Mouse (Mus musculus) embryonic facial prominence, embryonic 12.5 days (tissue): ENCODE measurements around the gene Stra6. TPM values are rescaled to one million over a fixed set of nuclear protein-coding genes. Genes with fewer than 3 reads are reported as not detected.

Source experiments
- ATAC-seq: fragments of 200-750 bp; cut with Nextera tagmentation; 2 replicates; pipeline ENCODE4 v1.8.0; 2017; ENCODE audit not compliant: insufficient number of reproducible peaks, insufficient read depth, low FRiP score, low TSS enrichment
- H3K27ac ChIP-seq: fragments of 300-500 bp; sonication (generic); 2 replicates; pipeline ENCODE4 v1.5.1; 2016; ENCODE audit warnings: mild to moderate bottlenecking
- H3K27me3 ChIP-seq: fragments of 300-500 bp; sonication (generic); 2 replicates; pipeline ENCODE4 v1.6.1; 2016; ENCODE audit warnings: mild to moderate bottlenecking, moderate library complexity
- H3K36me3 ChIP-seq: fragments of 300-500 bp; sonication (generic); 2 replicates; pipeline ENCODE4 v1.6.1; 2016; ENCODE audit warnings: mild to moderate bottlenecking
- H3K4me1 ChIP-seq: fragments of 300-500 bp; sonication (generic); 2 replicates; pipeline ENCODE4 v1.6.1; 2016
- H3K4me2 ChIP-seq: fragments of 300-500 bp; sonication (generic); replicated peaks from 2 replicates; pipeline ENCODE4 v1.6.1; 2016; ENCODE audit warnings: mild to moderate bottlenecking, moderate library complexity
- H3K4me3 ChIP-seq: fragments of 300-500 bp; sonication (generic); 2 replicates; pipeline ENCODE4 v1.5.1; 2016; ENCODE audit warnings: mild to moderate bottlenecking
- H3K9ac ChIP-seq: fragments of 300-500 bp; sonication (generic); 2 replicates; pipeline ENCODE4 v1.6.1; 2016; ENCODE audit warnings: mild to moderate bottlenecking, moderate library complexity
- H3K9me3 ChIP-seq: fragments of 300-500 bp; sonication (generic); 2 replicates; pipeline ENCODE4 v1.6.1; 2016; ENCODE audit warnings: mild to moderate bottlenecking, moderate library complexity
- WGBS: fragments of 180-500 bp; shearing (Covaris S2); methylation state at CpG from one replicate; pipeline ENCODE4 v1.1.7; 2016; 5-methylcytosine and 5-hydroxymethylcytosine counted together
- polyA plus RNA-seq: library from polyadenylated mRNA; unstranded; fragments of >200 nt; fragmentation: Nextera tagmentation; extraction: Ambion mirVana; gene quantifications from 2 replicates; pipeline ENCODE4 v1.2.1, GENCODE M21; 2016

Stra6 gene
- polyA plus RNA-seq, 1 experiment from 2014 or later = 38.1 TPM

- H3K36me3 ChIP-seq = no peaks in the 10 kb centered on the region
- no peaks in the 10 kb centered on the region for H3K9me3 ChIP-seq
- H3K4me1 ChIP-seq = peaks cover 87% of the 10 kb centered on the region
- ATAC-seq = no peak
- no peak overlapping the region for H3K9ac ChIP-seq
- H3K4me3 ChIP-seq = no peak overlapping the region
- peak overlapping the region; percentile 92 for H3K27ac ChIP-seq
- H3K27me3 ChIP-seq = no peaks in the 10 kb centered on the region
- H3K4me2 ChIP-seq = peak overlapping the region; percentile 33
- WGBS = 31% methylated on average over 7 of the region's 7 CpGs
These were observed 71.3 kb downstream of the Stra6 start for GRCm38 (mm10) chr9:58134906-58135305.

GRCm38 (mm10) chr9:58135921-58136321 is 72.3 kb downstream of the Stra6 start:
- Histone ChIP-seq H3K27ac (peak overlapping the region; percentile 92), H3K4me3 (no peak overlapping the region), H3K27me3 (no peaks in the 10 kb centered on the region), H3K9ac (no peak overlapping the region), H3K4me2 (peak overlapping the region; percentile 33), H3K9me3 (no peaks in the 10 kb centered on the region), H3K4me1 (peaks cover 82% of the 10 kb centered on the region), H3K36me3 (no peaks in the 10 kb centered on the region)
- ATAC-seq = peak; percentile 43; the same call in 1 of the 2 replicates
- WGBS = 7% methylated on average over 2 of the region's 2 CpGs

- WGBS = 43% methylated on average over 6 of the region's 6 CpGs
- H3K4me2 ChIP-seq = no peak overlapping the region
- peaks cover 5% of the 10 kb centered on the region; the same call in 1 of the 2 replicates for H3K36me3 ChIP-seq
- no peak overlapping the region for H3K4me3 ChIP-seq
- peaks cover 65% of the 10 kb centered on the region for H3K4me1 ChIP-seq
- no peak overlapping the region for H3K27ac ChIP-seq
- H3K9me3 ChIP-seq = no peaks in the 10 kb centered on the region
- no peaks in the 10 kb centered on the region for H3K27me3 ChIP-seq
- H3K9ac ChIP-seq = no peak overlapping the region
- no peak for ATAC-seq
These were observed 76.4 kb downstream of the Stra6 start for GRCm38 (mm10) chr9:58139947-58140346.

GRCm38 (mm10) chr9:58143419-58143818 is 79.8 kb downstream of the Stra6 start:
- 27% methylated on average over 7 of the region's 7 CpGs for WGBS
- Histone ChIP-seq H3K9ac (no peak overlapping the region), H3K27ac (0 out of 2 replicates have a peak overlapping the region, but pooled peaks have one; percentile 26), H3K4me1 (peaks cover 38% of the 10 kb centered on the region), H3K27me3 (no peaks in the 10 kb centered on the region), H3K4me2 (no peak overlapping the region), H3K4me3 (no peak overlapping the region), H3K36me3 (peaks cover 5% of the 10 kb centered on the region; the same call in 1 of the 2 replicates), H3K9me3 (no peaks in the 10 kb centered on the region)
- no peak; the same call in 1 of the 2 replicates for ATAC-seq

- WGBS = 54% methylated on average over 1 of the region's 1 CpGs
- Histone ChIP-seq H3K27me3 (no peaks in the 10 kb centered on the region), H3K4me2 (no peak overlapping the region), H3K36me3 (peaks cover 12% of the 10 kb centered on the region), H3K4me3 (no peak overlapping the region), H3K9me3 (no peaks in the 10 kb centered on the region), H3K27ac (no peak overlapping the region), H3K4me1 (peaks cover 34% of the 10 kb centered on the region), H3K9ac (no peak overlapping the region)
- ATAC-seq = no peak
These were observed 81.1 kb downstream of the Stra6 start for GRCm38 (mm10) chr9:58144664-58145063.

- no peak for ATAC-seq
- Histone ChIP-seq H3K27me3 (no peaks in the 10 kb centered on the region), H3K9me3 (no peaks in the 10 kb centered on the region), H3K36me3 (peaks cover 18% of the 10 kb centered on the region), H3K4me3 (no peak overlapping the region), H3K9ac (no peak overlapping the region), H3K4me2 (no peak overlapping the region), H3K4me1 (peaks cover 27% of the 10 kb centered on the region), H3K27ac (no peak overlapping the region)
- whole genome bisulfite sequencing = 74% methylated on average over 5 of the region's 5 CpGs
These were observed 81.8 kb downstream of the Stra6 start for GRCm38 (mm10) chr9:58145417-58145816.

GRCm38 (mm10) chr9:58148806-58149205 is 85.2 kb downstream of the Stra6 start:
- Histone ChIP-seq H3K4me2 (no peak overlapping the region), H3K9me3 (no peaks in the 10 kb centered on the region), H3K4me1 (peaks cover 26% of the 10 kb centered on the region), H3K36me3 (peaks cover 34% of the 10 kb centered on the region), H3K27me3 (no peaks in the 10 kb centered on the region), H3K4me3 (no peak overlapping the region), H3K9ac (no peak overlapping the region), H3K27ac (no peak overlapping the region)
- 61% methylated on average over 2 of the region's 2 CpGs for WGBS
- no peak for ATAC-seq

- Histone ChIP-seq H3K9me3 (no peaks in the 10 kb centered on the region), H3K27ac (no peak overlapping the region), H3K9ac (no peak overlapping the region), H3K4me1 (peaks cover 29% of the 10 kb centered on the region), H3K4me2 (no peak overlapping the region), H3K36me3 (peaks cover 37% of the 10 kb centered on the region), H3K4me3 (no peak overlapping the region), H3K27me3 (no peaks in the 10 kb centered on the region)
- ATAC-seq = no peak
- WGBS = 73% methylated on average over 4 of the region's 4 CpGs
These were observed 87.3 kb downstream of the Stra6 start for GRCm38 (mm10) chr9:58150733-58151361.

- Histone ChIP-seq H3K4me1 (peaks cover 48% of the 10 kb centered on the region), H3K36me3 (peaks cover 37% of the 10 kb centered on the region), H3K27me3 (no peaks in the 10 kb centered on the region), H3K27ac (peak overlapping the region; percentile 70; the same call in 1 of the 2 replicates), H3K4me3 (no peak overlapping the region), H3K9me3 (no peaks in the 10 kb centered on the region), H3K4me2 (no peak overlapping the region), H3K9ac (0 out of 2 replicates have a peak overlapping the region, but pooled peaks have one; percentile 5)
- ATAC-seq = no peak
- WGBS = 76% methylated on average over 3 of the region's 3 CpGs
These were observed 89.5 kb downstream of the Stra6 start for GRCm38 (mm10) chr9:58153095-58153494.

GRCm38 (mm10) chr9:58155366-58155765 is 91.8 kb downstream of the Stra6 start:
- no peak for ATAC-seq
- Histone ChIP-seq H3K4me3 (0 out of 2 replicates have a peak overlapping the region, but pooled peaks have one; percentile 10), H3K9ac (no peak overlapping the region), H3K4me2 (peak overlapping the region; percentile 57), H3K9me3 (no peaks in the 10 kb centered on the region), H3K27me3 (no peaks in the 10 kb centered on the region), H3K36me3 (peaks cover 25% of the 10 kb centered on the region), H3K27ac (peak overlapping the region; percentile 73), H3K4me1 (peaks cover 69% of the 10 kb centered on the region)
- 56% methylated on average over 3 of the region's 3 CpGs for WGBS

GRCm38 (mm10) chr9:58156819-58157560 is 93.4 kb downstream of the Stra6 start:
- H3K27ac ChIP-seq = peak overlapping the region; percentile 98
- H3K9me3 ChIP-seq = no peaks in the 10 kb centered on the region
- WGBS = 85% methylated on average over 22 of the region's 22 CpGs
- peak overlapping the region; percentile 48; the same call in 1 of the 2 replicates for H3K9ac ChIP-seq
- H3K4me1 ChIP-seq = peaks cover 70% of the 10 kb centered on the region
- no peaks in the 10 kb centered on the region for H3K27me3 ChIP-seq
- peaks cover 13% of the 10 kb centered on the region for H3K36me3 ChIP-seq
- peak overlapping the region; percentile 33 for H3K4me3 ChIP-seq
- H3K4me2 ChIP-seq = peak overlapping the region; percentile 57
- no peak for ATAC-seq

- no peaks in the 10 kb centered on the region for H3K9me3 ChIP-seq
- peaks cover 71% of the 10 kb centered on the region for H3K4me1 ChIP-seq
- peak overlapping the region; percentile 57 for H3K4me2 ChIP-seq
- H3K4me3 ChIP-seq = peak overlapping the region; percentile 33
- peak overlapping the region; percentile 98 for H3K27ac ChIP-seq
- H3K27me3 ChIP-seq = no peaks in the 10 kb centered on the region
- 71% methylated on average over 13 of the region's 13 CpGs for WGBS
- H3K36me3 ChIP-seq = peaks cover 8% of the 10 kb centered on the region; the same call in 1 of the 2 replicates
- ATAC-seq = no peak
- peak overlapping the region; percentile 48 for H3K9ac ChIP-seq
These were observed 94.2 kb downstream of the Stra6 start for GRCm38 (mm10) chr9:58157838-58158237.
